In the genomic region with DNA sequence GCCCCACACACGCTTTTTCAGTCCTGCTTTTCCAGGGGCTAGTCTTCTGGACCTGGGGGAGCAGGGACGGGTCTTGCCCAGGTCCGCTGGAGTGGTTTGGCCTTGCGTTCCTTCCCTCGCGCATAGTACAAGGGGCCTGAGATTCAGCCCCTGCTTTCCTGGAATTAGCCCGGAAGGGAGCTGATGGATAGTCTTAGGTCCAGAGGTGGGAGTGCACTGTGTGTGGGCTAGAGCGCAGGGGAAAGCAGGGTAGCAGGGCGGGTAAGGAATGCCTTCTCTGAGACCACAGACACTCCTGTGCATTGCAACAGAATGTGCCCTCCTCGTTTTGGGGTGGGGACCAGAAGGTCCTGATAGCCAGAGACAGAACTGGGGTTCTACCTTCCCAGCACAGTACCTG, we compare ENCODE assay signal across 8 mouse cellular contexts. TPM values are rescaled to one million over a fixed set of nuclear protein-coding genes. Genes with fewer than 3 reads are reported as not detected.
DNase-seq lines count a peak whose midpoint lies in the region; ATAC-seq and TF ChIP-seq lines count a peak whose summit lies in the region.

No protein-coding gene starts in this region.

- no peak for TF ChIP-seq EP300 in liver, embryonic 14.5 days (IDR thresholded peaks at IDR 0.05; ENCODE audit: low read depth)

- TF ChIP-seq POLR2A in testis, adult 2 months (IDR thresholded peaks at IDR 0.05; ENCODE audit: control insufficient read depth, low read depth, low read length): no peak

- no peak for DNase-seq in frontal cortex, postnatal 25 days (ENCODE audit: low spot score in 2 of 2)
- no peak for DNase-seq in testis, postnatal 10 days (ENCODE audit: low spot score)
- no peak for DNase-seq in liver, embryonic 14.5 days (ENCODE audit: low read depth in 3 of 3, low spot score in 3 of 3)
- DNase-seq in thymus, postnatal 25 days: no peak
- no peak for DNase-seq in cerebellum, adult 8-10 months
- no peak for DNase-seq in cerebellum, adult 11 months

- peak overlapping the region; percentile 94 for H3K4me3 ChIP-seq in testis, adult 2 months (ENCODE audit: control insufficient read depth, low read depth, low read length)
- no peak overlapping the region for H3K4me3 ChIP-seq in liver, embryonic 14.5 days (ENCODE audit: insufficient read depth in 1 of 2, low read depth in 2 of 2, low read length in 2 of 2)

- no peak overlapping the region for H3K27ac ChIP-seq in testis, adult 2 months (ENCODE audit: control insufficient read depth, insufficient read depth, low read depth, low read length)
- H3K27ac ChIP-seq in liver, embryonic 14.5 days: no peak overlapping the region

- no peak for TF ChIP-seq CTCF in testis, adult 2 months (IDR thresholded peaks at IDR 0.05; ENCODE audit: control insufficient read depth, insufficient read depth, insufficient replicate concordance, low read depth, low read length)
- TF ChIP-seq CTCF in liver, embryonic 14.5 days (IDR thresholded peaks at IDR 0.05; ENCODE audit: low read depth): no peak

- peak; percentile 14; the same call in 1 of the 2 replicates for ATAC-seq in frontal cortex, adult (ENCODE audit: low TSS enrichment)
- no peak for ATAC-seq in liver, embryonic 14.5 days (ENCODE audit: insufficient read depth)

- 62% methylated on average over 10 of the region's 10 CpGs for whole genome bisulfite sequencing in liver, embryonic 14.5 days (ENCODE audit: insufficient replicate concordance)

- H3K9ac ChIP-seq in liver, embryonic 14.5 days (replicated peaks): no peak overlapping the region

- no peaks in the 10 kb centered on the region for H3K9me3 ChIP-seq in liver, embryonic 14.5 days (ENCODE audit: control insufficient read depth, low read length)

- peak overlapping the region; percentile 82 for H3K4me2 ChIP-seq in liver, embryonic 14.5 days (ENCODE audit: low read depth)

- no peaks in the 10 kb centered on the region for H3K27me3 ChIP-seq in testis, adult 2 months (ENCODE audit: control insufficient read depth, insufficient read depth, low read length)
- no peaks in the 10 kb centered on the region for H3K27me3 ChIP-seq in liver, embryonic 14.5 days (ENCODE audit: control insufficient read depth, insufficient read depth, low read length)

- H3K36me3 ChIP-seq in testis, adult 2 months (ENCODE audit: control insufficient read depth, insufficient read depth, low read length): no peaks in the 10 kb centered on the region
- H3K36me3 ChIP-seq in liver, embryonic 14.5 days (replicated peaks; ENCODE audit: control insufficient read depth, insufficient read depth, low read depth): peaks cover 17% of the 10 kb centered on the region

- H3K4me1 ChIP-seq in testis, adult 2 months (ENCODE audit: control insufficient read depth, insufficient read depth, low read length): peaks cover 12% of the 10 kb centered on the region
- H3K4me1 ChIP-seq in liver, embryonic 14.5 days (replicated peaks; ENCODE audit: control insufficient read depth in 2 of 2, insufficient read depth in 2 of 2, low read length in 1 of 2): peaks cover 25 to 35% of the 10 kb centered on the region in 2 experiments

RNA-seq across cellular contexts. Expression of a gene that starts 0.4 kb away (rescaled TPM):
- 267 and 294 TPM in 2 replicates for polyA plus RNA-seq in testis, adult 2 months (2012; rRNA removed)
- polyA plus RNA-seq in liver, embryonic 14.5 days (2012; rRNA removed): 87.5 and 101 TPM in 2 replicates
- 197 TPM in 2 replicates for polyA plus RNA-seq in liver, embryonic 14.5 days (2014; fragmentation: Nextera tagmentation; extraction: Ambion mirVana)

RNA-seq across cellular contexts. Expression of a gene that starts 9.3 kb away (rescaled TPM):
- 4.5 and 5.0 TPM in 2 replicates for polyA plus RNA-seq in testis, adult 2 months (2012; rRNA removed)
- polyA plus RNA-seq in liver, embryonic 14.5 days (2012; rRNA removed): 62.3 and 65.3 TPM in 2 replicates
- 41.9 and 48.8 TPM in 2 replicates for polyA plus RNA-seq in liver, embryonic 14.5 days (2014; fragmentation: Nextera tagmentation; extraction: Ambion mirVana)

RNA-seq across cellular contexts. Expression of a gene that starts 26.0 kb away (rescaled TPM):
- polyA plus RNA-seq in testis, adult 2 months (2012; rRNA removed): 6.8 and 9.1 TPM in 2 replicates
- 49.5 and 60.9 TPM in 2 replicates for polyA plus RNA-seq in liver, embryonic 14.5 days (2012; rRNA removed)
- 12.6 and 15.4 TPM in 2 replicates for polyA plus RNA-seq in liver, embryonic 14.5 days (2014; fragmentation: Nextera tagmentation; extraction: Ambion mirVana)

RNA-seq across cellular contexts. Expression of a gene that starts 34.1 kb away (rescaled TPM):
- polyA plus RNA-seq in testis, adult 2 months (2012; rRNA removed): 5.9 TPM in 2 replicates
- 4.3 and 4.6 TPM in 2 replicates for polyA plus RNA-seq in liver, embryonic 14.5 days (2012; rRNA removed)
- 3.8 and 4.7 TPM in 2 replicates for polyA plus RNA-seq in liver, embryonic 14.5 days (2014; fragmentation: Nextera tagmentation; extraction: Ambion mirVana)

RNA-seq across cellular contexts. Expression of a gene that starts 34.3 kb away (rescaled TPM):
- 100 and 102 TPM in 2 replicates for polyA plus RNA-seq in testis, adult 2 months (2012; rRNA removed)
- 15.5 and 27.9 TPM in 2 replicates for polyA plus RNA-seq in liver, embryonic 14.5 days (2012; rRNA removed)
- polyA plus RNA-seq in liver, embryonic 14.5 days (2014; fragmentation: Nextera tagmentation; extraction: Ambion mirVana): 32.5 and 35.4 TPM in 2 replicates
